Mouse (Mus musculus) heart, embryonic 16.5 days (tissue): ENCODE measurements at regions not wholly inside any gene's neighbourhood (a gene's known extent, or its start where the extent isn't known, plus 50 kb on each side); places are given as distances from the start of the nearest gene placed in this dataset.
A peak's percentile ranks its signal among the peaks of the same experiment; 100 is the strongest.

Source experiments
- ATAC-seq: fragments of 200-750 bp; cut with Nextera tagmentation; replicated peaks from 2 replicates; pipeline ENCODE4 v1.8.0; 2017; ENCODE audit warnings: moderate number of reproducible peaks; ENCODE audit not compliant: insufficient read depth, low FRiP score; ENCODE audit errors: extremely low read depth
- H3K27ac ChIP-seq: fragments of 300-500 bp; sonication (generic); 2 replicates; pipeline ENCODE4 v1.5.1; 2014; ENCODE audit warnings: mild to moderate bottlenecking, low read length, control low read depth, moderate library complexity
- H3K27me3 ChIP-seq: fragments of 300-500 bp; sonication (generic); 2 replicates; pipeline ENCODE4 v1.6.1; 2014; ENCODE audit warnings: low read length, mixed read lengths; ENCODE audit not compliant: control insufficient read depth, insufficient read depth
- H3K36me3 ChIP-seq: fragments of 300-500 bp; sonication (generic); 2 replicates; pipeline ENCODE4 v1.6.1; 2014; ENCODE audit not compliant: control insufficient read depth, insufficient read depth
- H3K4me1 ChIP-seq: fragments of 300-500 bp; sonication (generic); 2 replicates; pipeline ENCODE4 v1.6.1; 2014; ENCODE audit warnings: low read length, mixed read lengths; ENCODE audit not compliant: control insufficient read depth, insufficient read depth
- H3K4me2 ChIP-seq: fragments of 300-500 bp; sonication (generic); 2 replicates; pipeline ENCODE4 v1.6.1; 2014; ENCODE audit warnings: low read depth, mild to moderate bottlenecking, control low read depth, low read length
- H3K4me3 ChIP-seq: fragments of 300-500 bp; sonication (generic); 2 replicates; pipeline ENCODE4 v1.5.1; 2014; ENCODE audit warnings: mild to moderate bottlenecking, control low read depth, low read length
- H3K9ac ChIP-seq: fragments of 300-500 bp; sonication (generic); 2 replicates; pipeline ENCODE4 v1.6.1; 2014; ENCODE audit warnings: low read length, control low read depth
- H3K9me3 ChIP-seq: fragments of 300-500 bp; sonication (generic); replicated peaks from 2 replicates; pipeline ENCODE4 v1.6.1; 2016; ENCODE audit warnings: low read length; ENCODE audit not compliant: control insufficient read depth
- WGBS: fragments of 180-500 bp; shearing (Covaris S2); extraction: QIAGEN DNeasy Blood & Tissue Kit; methylation state at CpG from one replicate; pipeline ENCODE4 v1.1.7; 2014; 5-methylcytosine and 5-hydroxymethylcytosine counted together

DNA sequence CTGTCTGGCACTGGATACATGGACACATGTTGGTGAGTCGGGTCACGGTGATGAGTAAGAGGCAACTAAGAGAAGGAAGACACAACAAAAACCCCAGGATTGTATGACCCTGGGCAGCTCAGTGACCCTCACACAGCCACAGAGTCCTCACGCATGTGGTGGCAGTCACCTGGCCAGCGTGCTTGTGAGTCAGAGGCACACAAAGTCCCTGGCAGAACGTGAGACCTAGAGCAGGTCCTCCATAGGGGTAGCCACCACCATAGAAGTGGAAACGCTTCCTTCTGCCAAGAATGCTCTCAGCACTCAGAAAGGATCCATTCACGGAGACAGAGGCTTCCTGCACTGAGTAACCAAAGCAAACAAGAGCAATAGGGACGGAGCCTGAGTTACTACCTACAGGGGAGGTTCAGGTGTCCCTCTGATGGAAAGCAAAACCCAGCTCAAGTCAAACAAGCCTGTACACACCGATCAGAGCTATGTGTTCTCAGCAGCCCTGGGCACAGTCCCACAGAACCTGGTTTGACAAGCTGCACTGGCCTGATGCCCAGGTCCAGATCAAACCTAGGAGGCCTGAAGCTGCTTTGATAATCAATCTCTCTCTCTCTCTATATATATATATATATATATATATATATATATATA is 206.4 kb upstream of the Gm26657 start:
- Histone ChIP-seq H3K9ac (no peak overlapping the region), H3K4me3 (no peak overlapping the region), H3K4me2 (no peak overlapping the region), H3K27ac (no peak overlapping the region), H3K36me3 (no peaks in the 10 kb centered on the region), H3K4me1 (peaks cover 3% of the 10 kb centered on the region; the same call in 1 of the 2 replicates), H3K27me3 (no peaks in the 10 kb centered on the region), H3K9me3 (peaks cover 3% of the 10 kb centered on the region; the same call in 1 of the 2 replicates)
- WGBS, result 69% methylated on average over 9 of the region's 9 CpGs
- ATAC-seq, result no peak; the same call in 1 of the 2 replicates

DNA sequence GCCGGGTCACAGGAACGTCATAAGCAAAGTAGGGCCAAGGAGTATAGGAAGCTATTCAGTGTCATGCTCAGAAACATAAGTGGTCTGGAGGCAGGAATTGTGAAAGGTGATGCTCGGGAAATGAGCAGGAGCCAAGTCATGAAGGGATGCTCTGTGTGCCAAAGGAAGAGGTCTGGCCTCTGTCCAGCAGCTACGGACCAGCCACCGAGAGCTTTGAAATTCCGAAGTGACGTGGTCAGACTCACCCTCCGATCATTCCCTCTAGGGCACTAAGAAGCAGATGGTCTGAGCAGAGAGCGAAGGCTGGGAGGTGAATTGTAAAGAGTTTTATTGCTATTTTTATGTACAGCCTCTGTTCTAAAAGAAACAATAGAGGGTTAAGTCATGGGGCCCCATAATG is 206.9 kb upstream of the Gm26657 start:
- Histone ChIP-seq H3K36me3 (no peaks in the 10 kb centered on the region), H3K9me3 (peaks cover 3% of the 10 kb centered on the region; the same call in 1 of the 2 replicates), H3K27ac (no peak overlapping the region)

DNA sequence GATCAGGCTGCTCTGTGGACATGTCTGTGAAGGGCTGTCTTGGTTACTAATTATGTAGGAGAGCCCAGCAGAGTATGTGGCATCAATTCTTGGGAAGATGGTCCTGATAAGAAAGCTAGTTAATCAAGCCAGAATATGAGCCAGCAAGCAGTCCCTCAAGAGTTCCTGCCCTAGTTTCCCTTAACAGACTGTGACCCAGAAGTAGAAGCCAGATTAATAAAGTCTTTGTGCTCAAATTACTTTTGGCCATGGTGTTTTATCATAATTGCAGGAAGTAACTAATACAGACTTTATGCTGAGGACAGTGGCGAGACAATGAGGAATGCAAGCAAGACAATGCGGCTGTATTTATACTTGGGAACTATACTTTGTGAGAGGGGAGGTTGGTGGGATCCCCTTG is 211.3 kb upstream of the Gm26657 start:
- Histone ChIP-seq H3K9ac (no peak overlapping the region), H3K27ac (no peak overlapping the region), H3K27me3 (no peaks in the 10 kb centered on the region), H3K4me3 (no peak overlapping the region), H3K36me3 (no peaks in the 10 kb centered on the region), H3K4me1 (peaks cover 3% of the 10 kb centered on the region; the same call in 1 of the 2 replicates), H3K4me2 (no peak overlapping the region), H3K9me3 (no peaks in the 10 kb centered on the region)
- ATAC-seq, result no peak
- WGBS, result 75% methylated on average over 2 of the region's 2 CpGs

More for the DNA sequence above, 206.9 kb upstream of the Gm26657 start:
- Histone ChIP-seq H3K4me2 (no peak overlapping the region), H3K4me3 (no peak overlapping the region), H3K27me3 (no peaks in the 10 kb centered on the region), H3K4me1 (peaks cover 3% of the 10 kb centered on the region; the same call in 1 of the 2 replicates), H3K9ac (no peak overlapping the region)
- WGBS, result 37% methylated on average over 9 of the region's 9 CpGs
- ATAC-seq, result no peak

DNA sequence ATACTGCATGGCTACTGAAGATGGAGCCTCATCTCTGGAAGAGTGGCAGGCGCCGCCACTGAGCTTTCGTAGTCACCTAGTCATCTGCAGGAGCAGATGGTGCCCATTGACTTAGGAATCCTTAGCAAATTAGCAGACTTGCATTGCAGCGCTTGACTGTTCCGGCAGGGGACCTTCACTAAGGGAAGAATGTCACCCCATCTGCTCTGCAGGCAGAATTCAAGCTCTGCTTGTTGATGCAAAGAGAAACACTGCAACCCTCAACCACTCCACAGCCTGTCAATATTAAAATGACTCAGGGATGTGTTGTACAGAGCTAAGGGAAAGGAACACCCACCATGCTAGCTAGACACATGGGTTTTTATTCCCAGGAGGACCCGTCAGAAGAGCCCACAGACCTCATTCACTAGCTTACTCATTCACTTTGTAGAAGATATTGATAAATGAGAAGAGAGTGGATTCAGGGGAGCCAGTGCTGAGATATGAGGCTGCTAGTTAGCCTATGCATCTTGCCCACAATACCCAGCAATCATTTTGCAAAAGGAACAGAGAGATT is 215.4 kb upstream of the Gm26657 start:
- Histone ChIP-seq H3K27ac (no peak overlapping the region), H3K4me3 (no peak overlapping the region), H3K4me1 (no peaks in the 10 kb centered on the region), H3K9ac (no peak overlapping the region), H3K27me3 (no peaks in the 10 kb centered on the region), H3K4me2 (no peak overlapping the region), H3K9me3 (no peaks in the 10 kb centered on the region), H3K36me3 (no peaks in the 10 kb centered on the region)
- no peak for ATAC-seq
- WGBS, result 80% methylated on average over 6 of the region's 6 CpGs

DNA sequence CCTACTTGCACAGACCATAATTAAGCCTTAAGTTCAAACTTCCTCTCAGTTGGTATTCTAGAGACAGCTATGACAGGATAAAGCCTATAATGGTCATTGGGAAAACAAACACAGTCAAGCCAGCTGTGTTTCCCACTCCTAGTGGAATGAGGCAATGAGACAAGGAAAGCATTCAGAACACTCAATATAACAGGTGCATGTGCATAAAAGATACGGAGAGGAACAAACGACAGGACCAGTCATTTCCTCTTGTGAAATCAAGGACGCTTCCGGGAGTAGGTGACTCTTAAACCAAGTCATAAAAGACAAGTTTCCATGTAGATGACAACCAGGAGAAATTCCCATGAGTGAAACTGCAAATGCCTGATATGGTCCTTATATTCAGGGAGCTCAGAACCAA is 232.1 kb upstream of the Gm26657 start:
- Histone ChIP-seq H3K36me3 (no peaks in the 10 kb centered on the region), H3K27ac (no peak overlapping the region), H3K27me3 (no peaks in the 10 kb centered on the region), H3K4me3 (no peak overlapping the region), H3K9me3 (no peaks in the 10 kb centered on the region), H3K9ac (no peak overlapping the region), H3K4me2 (no peak overlapping the region), H3K4me1 (no peaks in the 10 kb centered on the region)
- ATAC-seq, result no peak
- WGBS, result 84% methylated on average over 4 of the region's 4 CpGs

DNA sequence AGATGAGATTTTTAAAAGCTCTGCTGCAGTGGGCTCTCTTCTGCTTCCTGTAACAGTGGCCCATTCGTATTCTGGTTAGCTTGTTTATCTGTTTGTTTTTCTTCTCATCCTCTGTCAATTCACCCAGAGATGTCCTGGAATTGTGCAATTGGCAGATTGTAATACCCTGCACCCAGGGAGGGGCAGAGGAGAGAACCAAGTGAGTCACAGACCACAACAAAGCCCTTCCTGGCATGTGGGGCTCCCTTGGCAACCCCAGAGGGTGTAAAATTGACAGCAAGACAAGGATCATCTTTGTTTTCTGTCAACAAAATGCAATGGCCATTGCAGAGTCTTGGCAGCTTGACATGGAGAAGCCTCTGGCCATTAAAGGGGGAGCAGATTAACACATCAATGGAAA is 233.1 kb upstream of the Gm26657 start:
- 67% methylated on average over 1 of the region's 1 CpGs for WGBS
- H3K9me3 ChIP-seq, result no peaks in the 10 kb centered on the region

DNA sequence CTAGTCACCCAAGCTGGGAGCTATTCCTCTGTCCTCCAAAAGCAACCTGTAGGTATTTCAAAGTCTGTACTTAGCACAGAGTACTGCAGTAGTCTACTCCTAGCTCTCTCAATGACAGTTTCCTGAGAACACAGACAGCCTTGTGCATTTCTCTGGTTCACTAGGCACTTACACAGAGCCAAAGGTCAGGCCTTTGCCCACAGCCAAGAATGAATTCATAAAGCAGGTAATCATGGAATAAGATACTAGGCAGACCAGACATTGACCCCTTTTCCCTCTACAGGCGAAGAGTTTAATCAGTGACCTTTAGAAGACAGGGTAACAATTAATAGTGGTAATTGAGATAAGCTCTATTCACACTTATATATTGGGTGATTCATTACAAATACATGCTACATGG is 233.8 kb upstream of the Gm26657 start:
- WGBS, result 34% methylated on average over 1 of the region's 1 CpGs
- ATAC-seq, result no peak
- no peak overlapping the region for H3K9ac ChIP-seq
- H3K27me3 ChIP-seq, result no peaks in the 10 kb centered on the region
- H3K27ac ChIP-seq, result no peak overlapping the region
- H3K9me3 ChIP-seq, result no peaks in the 10 kb centered on the region
- no peak overlapping the region for H3K4me2 ChIP-seq
- no peaks in the 10 kb centered on the region for H3K36me3 ChIP-seq
- no peak overlapping the region for H3K4me3 ChIP-seq
- H3K4me1 ChIP-seq, result no peaks in the 10 kb centered on the region

More for the DNA sequence above, 233.1 kb upstream of the Gm26657 start:
- H3K4me1 ChIP-seq, result no peaks in the 10 kb centered on the region
- H3K27me3 ChIP-seq, result no peaks in the 10 kb centered on the region
- H3K27ac ChIP-seq, result no peak overlapping the region
- ATAC-seq, result no peak
- H3K9ac ChIP-seq, result no peak overlapping the region
- H3K4me3 ChIP-seq, result no peak overlapping the region
- no peaks in the 10 kb centered on the region for H3K36me3 ChIP-seq
- H3K4me2 ChIP-seq, result no peak overlapping the region

DNA sequence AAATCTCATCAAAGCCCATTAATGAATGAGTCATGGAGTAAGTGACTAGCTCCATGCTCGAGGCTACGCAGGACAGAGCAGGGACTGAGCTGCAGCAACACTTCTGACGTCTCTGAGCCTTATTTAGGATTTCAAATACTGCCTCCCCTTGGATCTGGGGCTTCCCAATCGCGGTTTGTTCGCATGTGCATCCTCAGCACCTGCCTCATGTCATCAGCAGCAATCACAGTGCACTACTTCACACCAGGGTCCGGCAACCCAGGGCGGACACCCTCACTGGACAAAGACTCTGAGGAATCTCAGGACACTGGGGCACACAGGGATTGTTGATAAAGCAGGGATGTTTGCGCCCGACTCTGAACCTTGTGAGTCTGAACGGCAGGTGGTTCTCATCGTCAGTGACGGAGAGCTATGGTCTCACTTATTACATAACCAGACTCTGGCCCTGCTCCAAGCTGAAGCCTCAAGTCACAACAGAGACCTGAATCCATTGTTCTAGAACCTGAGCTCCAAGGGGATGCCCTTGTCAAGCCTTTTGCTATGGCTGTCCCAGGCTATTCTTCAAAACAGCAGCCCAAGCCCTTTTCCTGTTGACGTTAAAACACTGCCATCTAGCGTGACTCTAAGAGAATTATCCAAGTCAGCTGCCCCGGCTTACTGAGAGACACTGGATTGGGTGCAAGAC is 247.2 kb upstream of the Gm26657 start:
- ATAC-seq, result no peak
- WGBS, result 35% methylated on average over 16 of the region's 16 CpGs
- no peaks in the 10 kb centered on the region for H3K36me3 ChIP-seq
- 0 out of 2 replicates have a peak overlapping the region, but pooled peaks have one; percentile 16 for H3K4me2 ChIP-seq
- no peaks in the 10 kb centered on the region for H3K4me1 ChIP-seq
- no peak overlapping the region for H3K4me3 ChIP-seq
- no peak overlapping the region for H3K27ac ChIP-seq
- no peaks in the 10 kb centered on the region for H3K9me3 ChIP-seq
- H3K27me3 ChIP-seq, result peaks cover 10% of the 10 kb centered on the region
- H3K9ac ChIP-seq, result no peak overlapping the region

DNA sequence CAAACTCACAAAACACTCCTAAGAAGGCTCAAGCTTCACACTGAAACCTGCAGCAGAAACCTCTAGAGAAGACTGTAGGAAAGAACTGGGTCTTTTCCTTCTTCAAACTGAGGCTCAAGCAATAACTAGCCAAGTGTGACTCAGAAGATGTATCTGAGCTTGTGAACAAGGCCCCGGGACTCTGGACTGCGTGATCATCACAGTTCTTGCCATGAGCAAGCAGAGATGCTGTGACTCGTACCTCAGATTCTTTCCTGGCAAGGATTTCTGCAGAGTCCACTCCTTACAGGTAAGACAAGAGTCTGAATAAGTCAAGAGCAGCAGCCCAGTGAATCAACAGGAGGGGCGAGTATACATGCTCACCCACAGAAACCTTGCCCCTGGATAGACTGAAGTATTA is 250.5 kb upstream of the Gm26657 start:
- Histone ChIP-seq H3K27ac (no peak overlapping the region), H3K4me2 (no peak overlapping the region), H3K4me3 (no peak overlapping the region), H3K9ac (no peak overlapping the region), H3K36me3 (no peaks in the 10 kb centered on the region), H3K27me3 (peaks cover 6% of the 10 kb centered on the region; the same call in 1 of the 2 replicates), H3K9me3 (no peaks in the 10 kb centered on the region), H3K4me1 (no peaks in the 10 kb centered on the region)
- ATAC-seq, result no peak
- 85% methylated on average over 4 of the region's 4 CpGs for WGBS
